Mouse (Mus musculus) kidney, postnatal 25 days (tissue): Measurements from ENCODE around the gene Msmp.
"Not testable (repeated sequence)": the region's sequence is repeated elsewhere in the genome, so short reads cannot be mapped to it uniquely, and the experiment has no call there.

Source experiments
- DNase-seq, 2 experiments: peaks; one replicate each; pipeline ENCODE4 v3.0.0; 2021; ENCODE audit warnings: mixed read lengths in 2 of 2

The Msmp gene

DNA sequence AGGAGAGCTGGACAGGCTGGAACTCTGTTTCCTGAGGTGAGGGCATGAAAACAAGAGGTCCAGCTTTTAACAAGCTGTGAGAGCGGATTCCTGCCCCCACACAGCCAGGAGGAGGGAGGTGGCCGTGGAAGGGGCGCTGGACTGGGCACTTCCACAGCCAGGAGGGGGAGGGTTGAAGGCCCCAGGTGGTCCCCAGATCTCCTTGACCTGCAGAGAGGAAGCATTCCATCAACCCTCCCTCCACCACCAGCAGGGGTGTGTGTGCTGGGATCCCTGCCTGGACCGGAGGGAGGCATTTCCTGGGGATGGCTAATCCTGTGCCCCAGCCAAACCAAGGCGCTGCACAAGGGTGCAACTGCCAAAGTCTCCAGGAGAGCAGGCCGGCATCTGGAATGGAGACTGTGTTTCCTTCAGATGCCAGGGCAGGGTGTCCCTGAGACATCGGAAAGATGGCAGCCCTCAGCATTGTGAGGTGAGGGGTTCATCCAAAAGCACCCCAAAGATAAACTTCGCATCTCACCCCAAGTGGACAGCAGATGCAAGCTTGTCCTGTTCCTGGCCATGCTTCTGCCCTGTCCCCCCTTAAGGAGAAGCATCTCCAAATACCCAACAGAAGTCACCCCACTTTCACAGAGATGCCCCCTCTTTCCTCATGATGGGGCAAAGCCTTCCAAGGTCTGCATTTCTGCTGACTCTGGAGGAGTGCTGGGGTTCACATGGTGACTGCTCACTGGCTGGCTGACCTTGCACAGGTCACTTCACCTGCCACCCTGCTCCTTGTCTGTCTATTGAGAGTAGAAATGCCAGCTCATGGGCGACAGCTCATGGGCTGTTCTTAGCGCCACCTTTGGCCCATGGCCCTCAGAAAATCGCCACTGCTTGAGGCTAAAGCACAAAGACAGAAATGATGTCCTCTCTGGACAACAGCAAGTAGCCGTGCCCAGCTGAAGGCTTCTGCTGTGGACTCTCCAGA is at the start of gene Msmp:
Gene Msmp (minus strand): TSS at position 51 of the 973 bp plus-strand sequence.
- DNase-seq = peak; percentile 56 to 81

DNA sequence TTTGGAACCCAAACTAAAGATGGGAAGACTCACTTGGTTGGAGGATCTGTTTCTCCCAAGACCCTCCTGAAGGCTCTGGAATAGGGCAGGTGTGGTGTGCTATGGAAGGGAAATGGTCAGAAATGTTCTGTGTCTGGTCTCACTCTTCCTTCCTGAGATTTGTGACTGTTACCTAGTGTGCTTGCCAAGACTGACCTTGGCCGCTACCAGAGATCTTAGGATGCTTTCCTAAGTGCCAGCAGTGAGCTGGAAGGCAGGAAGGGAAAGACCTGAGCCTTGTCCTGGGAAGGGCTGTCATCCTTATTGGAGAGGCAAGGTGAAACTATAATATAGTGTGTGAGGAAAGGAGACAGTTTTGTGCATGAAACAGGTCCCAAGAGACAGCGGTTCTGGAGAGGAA is 49.4 kb upstream of the Msmp start:
- peak in 1 of 2 experiments; percentile 0 for DNase-seq

- DNase-seq = peak in 1 of 2 experiments; percentile 0
Measured at GRCm38 (mm10) chr4:43633296-43633695, 49.0 kb upstream of the Msmp start.

GRCm38 (mm10) chr4:43631956-43632920 is 47.9 kb upstream of the Msmp start:
- peak; percentile 3 to 53 for DNase-seq

DNA sequence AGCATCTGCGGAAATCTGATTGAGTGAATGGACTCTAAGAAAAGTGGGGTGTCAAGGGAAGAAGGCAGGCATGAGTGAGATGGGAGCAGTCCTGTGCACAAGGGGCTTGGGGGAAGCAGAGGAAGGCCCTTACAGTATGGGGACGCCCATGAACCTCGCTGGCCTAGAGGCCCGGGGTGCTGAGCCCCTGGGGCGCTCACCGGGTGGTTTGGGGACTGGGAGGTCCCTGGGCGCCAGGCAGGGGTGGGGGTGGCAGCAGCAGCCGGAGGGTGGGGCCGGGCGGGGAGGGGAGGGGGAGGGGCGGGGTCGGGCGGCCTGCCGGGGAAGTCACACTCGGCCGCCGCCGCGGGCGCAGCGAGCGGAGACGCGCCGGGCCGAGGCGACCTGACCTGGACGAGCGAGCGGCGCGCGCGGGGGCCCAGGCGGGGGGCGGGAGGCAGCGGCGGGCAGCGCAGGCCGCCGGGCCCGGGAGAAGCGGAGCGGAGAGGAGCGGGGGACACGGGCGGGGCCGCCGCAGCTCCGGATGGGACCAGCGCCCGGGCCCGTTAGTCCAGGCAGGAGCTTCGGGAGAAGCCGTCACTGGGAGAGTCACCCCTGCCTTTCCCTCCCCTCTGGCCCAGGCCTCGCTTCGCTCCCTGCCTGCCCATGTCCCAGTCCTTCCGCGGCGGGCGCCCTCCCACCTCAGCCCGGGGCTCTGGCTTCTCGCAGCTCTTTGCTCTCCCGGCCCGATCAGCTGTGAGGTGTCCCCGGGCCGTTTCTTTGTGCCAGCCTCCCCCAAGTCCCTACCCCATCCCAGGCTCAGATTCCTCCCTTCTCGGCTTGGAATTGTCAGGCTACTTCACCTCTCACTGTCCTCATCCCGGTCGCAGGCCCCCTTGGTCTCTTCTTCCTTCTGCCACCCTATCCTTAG is 47.0 kb upstream of the Msmp start, which contains the start of gene Npr2:
Gene Npr2 (plus strand): TSS at position 890 of the 910 bp plus-strand sequence.
- peak; percentile 49 to 73 for DNase-seq

GRCm38 (mm10) chr4:43630671-43631045 is 46.4 kb upstream of the Msmp start:
- DNase-seq = peak in 1 of 2 experiments; percentile 1

DNA sequence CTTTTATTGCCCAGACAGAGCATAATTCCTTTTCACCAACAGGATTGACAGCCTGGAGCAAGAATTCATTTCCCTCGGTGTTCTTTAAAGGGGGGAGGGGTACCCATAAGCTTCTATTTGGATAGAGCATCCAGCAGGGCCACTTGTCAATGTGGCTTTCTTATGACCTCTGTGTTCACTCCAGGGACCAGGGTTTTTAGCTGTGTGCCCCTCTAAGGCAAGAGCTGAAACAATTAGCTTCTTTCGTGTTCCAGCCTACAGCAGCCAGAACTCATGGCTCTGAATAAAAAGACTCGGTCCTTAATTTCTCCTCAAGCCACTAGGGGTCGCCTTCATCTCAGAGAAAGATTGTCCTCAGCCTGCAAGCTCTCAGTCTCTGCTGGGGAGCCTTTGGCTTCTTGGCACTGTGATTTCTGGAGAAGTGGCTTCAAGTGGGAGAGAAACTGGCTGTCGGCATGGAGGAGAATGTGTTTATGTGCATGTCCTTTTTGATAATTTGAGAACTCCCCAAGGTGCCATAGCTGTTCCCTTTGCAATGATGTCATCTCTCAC is 45.8 kb upstream of the Msmp start:
- peak; percentile 82 to 93 for DNase-seq

- DNase-seq = peak in 1 of 2 experiments; percentile 2
Measured at GRCm38 (mm10) chr4:43629106-43629817, 45.0 kb upstream of the Msmp start.

GRCm38 (mm10) chr4:43620146-43620778 is 36.0 kb upstream of the Msmp start:
- DNase-seq = no peak

DNA sequence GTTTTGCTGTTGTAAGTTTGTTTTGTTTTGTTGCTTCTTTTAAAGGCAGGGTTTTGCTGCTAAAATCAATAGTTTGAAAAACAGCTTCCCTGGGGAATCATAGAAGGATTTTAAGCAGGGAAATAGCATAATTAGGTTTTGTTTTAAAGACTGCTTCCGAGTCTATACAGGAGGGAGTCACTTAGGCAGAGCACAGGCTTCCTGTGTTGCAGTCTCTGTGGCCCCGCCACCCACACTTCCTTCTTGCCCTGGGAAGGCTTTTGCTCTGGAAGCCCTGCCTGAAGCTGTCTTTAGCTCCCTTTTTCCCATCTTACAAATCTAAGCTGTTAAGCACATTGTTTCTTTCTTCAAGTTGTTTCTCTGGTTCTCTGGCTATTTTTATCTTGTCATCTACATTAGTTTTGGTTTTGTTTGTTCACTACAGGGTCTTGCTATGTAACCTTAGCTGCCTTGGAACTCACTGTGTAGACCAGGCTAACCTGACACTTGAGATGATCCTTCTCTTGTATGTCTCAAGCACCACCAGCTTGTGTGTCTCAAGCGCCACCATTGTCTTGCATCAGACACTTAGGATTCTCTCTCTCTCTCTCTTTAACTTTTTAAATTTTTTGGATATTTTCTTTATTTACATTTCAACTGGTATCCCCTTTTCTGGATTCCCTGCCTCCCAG is 28.9 kb upstream of the Msmp start:
- DNase-seq = peak in 1 of 2 experiments; percentile 15

GRCm38 (mm10) chr4:43612534-43612933 is 28.2 kb upstream of the Msmp start:
- DNase-seq = no peak

DNA sequence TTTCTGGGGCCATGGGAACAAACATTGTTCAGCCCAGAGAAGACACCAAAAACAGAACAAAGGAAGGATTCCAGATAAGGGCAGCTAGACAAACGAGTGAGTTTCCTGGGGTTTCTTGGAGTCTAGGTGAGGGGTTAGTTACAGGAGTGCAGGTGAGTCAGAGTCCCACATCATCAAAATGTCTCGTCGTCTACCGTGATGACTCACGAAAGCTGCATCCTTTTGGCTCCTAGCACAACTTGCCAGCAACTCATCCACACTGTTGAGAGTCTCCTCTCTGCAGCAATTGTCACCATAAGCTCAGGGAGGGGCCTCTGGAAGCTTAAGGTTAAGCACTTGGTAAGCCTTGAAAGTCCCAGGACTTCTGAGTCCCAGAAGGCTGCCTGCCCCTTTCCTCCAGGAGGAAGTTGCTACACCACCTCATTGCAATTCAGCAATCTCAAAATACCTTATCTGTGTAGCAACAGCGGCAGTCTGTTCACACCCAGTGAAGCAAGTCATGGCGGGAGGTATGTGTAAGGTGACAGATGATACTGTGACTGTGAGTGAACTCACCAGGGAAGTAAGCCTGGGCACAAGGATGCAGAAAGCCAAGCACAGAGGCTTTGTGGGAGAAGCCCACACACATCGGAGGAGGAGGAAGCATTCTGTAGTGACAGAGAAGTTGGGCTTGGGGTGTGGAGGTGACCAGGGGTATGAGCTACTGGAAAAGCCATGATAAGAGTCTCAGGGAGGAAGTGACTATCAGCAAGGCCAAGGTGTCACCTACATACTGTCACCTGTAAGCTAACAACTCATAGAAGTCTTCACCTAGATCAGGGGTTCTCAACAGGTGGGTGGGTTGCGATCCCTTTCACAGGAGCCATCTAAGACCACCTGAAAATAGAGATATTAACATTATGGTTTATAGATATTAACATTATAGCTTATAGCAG is 20.7 kb upstream of the Msmp start:
- no peak for DNase-seq

DNA sequence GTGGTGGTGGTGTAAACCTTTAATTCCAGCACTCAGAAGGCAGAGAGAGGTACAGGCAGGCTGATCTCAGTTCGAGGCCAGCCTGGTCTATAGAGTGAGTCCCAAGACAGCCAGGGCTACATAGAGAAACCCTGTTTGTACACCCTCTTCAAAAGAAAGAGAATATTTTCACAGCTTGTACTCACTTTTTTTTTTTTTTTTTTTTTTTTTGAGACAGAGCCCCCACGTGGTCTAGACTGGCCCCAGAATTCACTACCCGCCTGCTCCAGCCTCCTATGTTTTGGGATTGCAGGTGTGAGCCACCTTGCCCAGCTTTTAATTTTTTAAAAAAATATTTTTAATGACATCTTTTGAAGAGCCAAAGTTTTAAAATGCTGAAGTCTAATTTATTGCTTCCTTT is 19.8 kb upstream of the Msmp start:
- no peak for DNase-seq

GRCm38 (mm10) chr4:43600195-43600934 is 16.1 kb upstream of the Msmp start:
- no peak for DNase-seq

DNA sequence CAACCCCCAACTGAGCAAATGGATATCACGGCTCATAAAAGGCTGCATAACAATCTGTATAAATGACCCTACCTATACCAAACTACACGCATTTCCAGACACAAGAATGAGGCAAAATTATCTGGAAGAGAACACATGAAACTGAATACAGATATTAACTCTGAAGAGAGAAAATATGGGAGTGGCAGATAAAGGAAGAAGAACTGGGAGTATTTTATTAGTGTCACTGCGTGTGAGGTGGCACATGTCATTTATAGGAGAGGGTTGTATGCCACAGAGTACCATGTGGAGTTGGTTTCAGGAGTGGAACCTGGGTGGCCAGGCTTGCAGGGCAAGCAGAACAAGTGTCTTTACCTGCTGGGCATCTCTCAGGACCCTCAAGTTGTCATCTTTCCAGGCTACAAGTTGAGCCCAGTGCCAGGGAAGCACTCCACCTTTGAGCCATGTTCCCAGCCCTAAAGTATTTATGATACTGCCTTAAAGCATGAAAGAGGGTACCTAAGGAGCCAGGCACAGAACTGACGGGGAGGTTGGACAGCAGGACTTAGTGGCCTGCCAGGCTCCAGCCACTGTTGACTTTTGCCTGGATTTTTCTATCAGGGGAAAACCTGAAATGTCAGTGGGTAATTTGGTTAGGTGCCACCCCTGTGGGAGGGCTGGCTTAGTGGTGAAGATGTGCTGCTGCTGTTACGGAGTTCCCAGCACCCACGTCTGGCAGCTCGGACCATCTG is 14.5 kb upstream of the Msmp start:
- DNase-seq = no peak

- DNase-seq = no peak
Measured at GRCm38 (mm10) chr4:43598200-43598599, 13.9 kb upstream of the Msmp start.

- not testable (repeated sequence) for DNase-seq
Measured at GRCm38 (mm10) chr4:43596597-43596996, 12.3 kb upstream of the Msmp start.
